Comparison of ENCODE assay signal across 12 mouse cellular contexts in the genomic region with DNA sequence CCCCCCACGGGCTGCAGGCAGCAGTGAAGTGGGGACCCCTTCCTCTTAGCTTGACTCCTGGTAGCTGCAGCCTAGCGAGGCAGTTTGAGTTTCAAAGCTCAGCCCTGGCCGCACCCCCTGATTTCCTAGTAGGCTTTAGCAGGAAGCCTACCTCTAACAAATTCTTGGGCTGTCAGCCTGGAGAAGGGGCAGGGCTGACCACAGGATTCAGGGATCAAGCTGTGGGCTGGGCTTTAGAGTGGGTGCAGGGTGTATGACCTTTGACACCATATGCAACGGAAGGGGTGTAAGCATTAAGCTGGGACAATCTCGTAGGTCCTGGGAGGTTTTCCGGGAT. TPM values are rescaled to one million over a fixed set of nuclear protein-coding genes. Genes with fewer than 3 reads are reported as not detected.
DNase-seq lines count a peak whose midpoint lies in the region; TF ChIP-seq lines count a peak whose summit lies in the region.
"Had no signal": no experiment of that assay in that cellular context is flagged by ENCODE, and none has a peak within 500 bp of the region (broad histone marks: within the 10 kb centered on the region; RNA-seq: fewer than 3 reads in every experiment).

No protein-coding gene starts in this region.

- no peak for TF ChIP-seq CTCF in spleen, adult 2 months (IDR thresholded peaks at IDR 0.05; ENCODE audit: extremely low read depth, insufficient read depth, insufficient read length, insufficient replicate concordance)
- no peak for TF ChIP-seq CTCF in lung, adult 2 months (IDR thresholded peaks at IDR 0.05; ENCODE audit: insufficient read depth, low read length)

- no peaks in the 10 kb centered on the region for H3K36me3 ChIP-seq in heart, embryonic 10.5 days
- H3K36me3 ChIP-seq in spleen, adult 2 months (ENCODE audit: control insufficient read depth, insufficient read depth, low read length) = no peaks in the 10 kb centered on the region
- H3K36me3 ChIP-seq: forebrain, embryonic 15.5 days had no signal

- peak overlapping the region; percentile 93 for H3K27ac ChIP-seq in heart, embryonic 10.5 days
- peak overlapping the region; percentile 37; the same call in 1 of the 2 replicates for H3K27ac ChIP-seq in spleen, adult 2 months (ENCODE audit: insufficient read depth, low read length)
- H3K27ac ChIP-seq: forebrain, embryonic 15.5 days had no signal

- H3K4me1 ChIP-seq in heart, embryonic 10.5 days = peaks cover 75% of the 10 kb centered on the region
- H3K4me1 ChIP-seq in spleen, adult 2 months (ENCODE audit: control insufficient read depth, insufficient read depth, insufficient read length) = peaks cover 2% of the 10 kb centered on the region; the same call in 1 of the 2 replicates
- peaks cover 23% of the 10 kb centered on the region for H3K4me1 ChIP-seq in lung, adult 2 months (ENCODE audit: control insufficient read depth, insufficient read depth, low read length)
- H3K4me1 ChIP-seq: forebrain, embryonic 15.5 days had no signal

- no peak for TF ChIP-seq POLR2A in spleen, adult 2 months (IDR thresholded peaks at IDR 0.05; ENCODE audit: low read depth, low read length)
- no peak for TF ChIP-seq POLR2A in lung, adult 2 months (IDR thresholded peaks at IDR 0.05; ENCODE audit: borderline replicate concordance, extremely low read depth, low read depth, low read length)

- H3K4me3 ChIP-seq in heart, embryonic 10.5 days = peak overlapping the region; percentile 49
- H3K4me3 ChIP-seq in spleen, adult 2 months (ENCODE audit: extremely low read depth, insufficient read depth, insufficient read length) = no peak overlapping the region; the same call in 1 of the 2 replicates
- peak overlapping the region; percentile 68 for H3K4me3 ChIP-seq in lung, adult 2 months (replicated peaks; ENCODE audit: extremely low read depth, low read depth, low read length)
- H3K4me3 ChIP-seq: forebrain, embryonic 15.5 days had no signal

- H3K9me3 ChIP-seq in heart, embryonic 10.5 days = no peaks in the 10 kb centered on the region
- H3K9me3 ChIP-seq: forebrain, embryonic 15.5 days had no signal

- DNase-seq in heart, embryonic 10.5 days (ENCODE audit: low spot score) = no peak
- DNase-seq in heart, adult 11 months = no peak
- no peak for DNase-seq in spleen, adult 2 months (ENCODE audit: low read depth in 1 of 2, low spot score in 2 of 2)
- DNase-seq in spleen, adult 12 weeks (ENCODE audit: low spot score) = no peak
- no peak for DNase-seq in lung, adult 2 months
- no peak for DNase-seq in MN1 (ENCODE audit: low spot score)
- DNase-seq in layer of hippocampus, postnatal 36 days = no peak
- no peak for DNase-seq in B cell, adult 2 months

- WGBS in heart, embryonic 10.5 days = 55% methylated on average over 6 of the region's 6 CpGs
- 58% methylated on average over 6 of the region's 6 CpGs for WGBS in spleen, adult 2 months
- 35% methylated on average over 6 of the region's 6 CpGs for WGBS in lung, adult 2 months

- no peaks in the 10 kb centered on the region for H3K27me3 ChIP-seq in heart, embryonic 10.5 days (ENCODE audit: insufficient read depth, poor library complexity, severe bottlenecking)
- H3K27me3 ChIP-seq in spleen, adult 2 months (ENCODE audit: control insufficient read depth, insufficient read depth, low read length) = no peaks in the 10 kb centered on the region
- H3K27me3 ChIP-seq: forebrain, embryonic 15.5 days had no signal

RNA-seq across cellular contexts. Expression of a gene that starts 0.6 kb away (rescaled TPM):
- 47.0 and 50.4 TPM in 2 replicates for polyA plus RNA-seq in heart, embryonic 10.5 days (2016; fragmentation: Nextera tagmentation; extraction: Ambion mirVana)
- 9.3 and 10.2 TPM in 2 replicates for polyA plus RNA-seq in spleen, adult 2 months (2012; rRNA removed)
- polyA plus RNA-seq in lung, adult 2 months (2012; rRNA removed) = 51.5 and 70.6 TPM in 2 replicates
- 10 to 100 TPM; 46.9 to 58.5 TPM for total RNA-seq in layer of hippocampus, postnatal 36 days (2021)
- total RNA-seq: hematopoietic stem cell, adult 5-6 weeks had no signal

RNA-seq across cellular contexts. Expression of a gene that starts 37.2 kb away (rescaled TPM):
- polyA plus RNA-seq in heart, embryonic 10.5 days (2016; fragmentation: Nextera tagmentation; extraction: Ambion mirVana) = 4.4 and 5.9 TPM in 2 replicates
- polyA plus RNA-seq in spleen, adult 2 months (2012; rRNA removed) = 3.7 and 3.9 TPM in 2 replicates
- polyA plus RNA-seq in lung, adult 2 months (2012; rRNA removed) = 1.6 and 3.0 TPM in 2 replicates
- 100 to 1,000 TPM; 168 to 174 TPM for total RNA-seq in layer of hippocampus, postnatal 36 days (2021)
- total RNA-seq: megakaryocyte, adult 5-6 weeks; neutrophil, adult 5-6 weeks had no signal
